Mouse (Mus musculus) liver, embryonic 16.5 days (tissue): ENCODE data around the gene Hoxd13. TPM values are rescaled to one million over a fixed set of nuclear protein-coding genes. Genes with fewer than 3 reads are reported as not detected.

Source experiments
- ATAC-seq: fragments of 200-750 bp; cut with Nextera tagmentation; 2 replicates; pipeline ENCODE4 v1.8.0; 2017; ENCODE audit warnings: low read depth, mild to moderate bottlenecking, moderate number of reproducible peaks, moderate library complexity
- H3K27ac ChIP-seq: fragments of 300-500 bp; sonication (generic); 2 replicates; pipeline ENCODE4 v1.5.1; 2014; ENCODE audit warnings: mild to moderate bottlenecking, low read length
- H3K27me3 ChIP-seq: fragments of 300-500 bp; sonication (generic); 2 replicates; pipeline ENCODE4 v1.6.1; 2014; ENCODE audit warnings: low read depth, low read length, mixed read lengths; ENCODE audit not compliant: control insufficient read depth, insufficient read depth
- H3K36me3 ChIP-seq: fragments of 300-500 bp; sonication (generic); 2 replicates; pipeline ENCODE4 v1.6.1; 2014; ENCODE audit warnings: mild to moderate bottlenecking; ENCODE audit not compliant: control insufficient read depth, insufficient read depth
- H3K4me1 ChIP-seq: fragments of 300-500 bp; sonication (generic); 2 replicates; pipeline ENCODE4 v1.6.1; 2014; ENCODE audit warnings: low read depth, low read length, mixed read lengths; ENCODE audit not compliant: control insufficient read depth
- H3K4me2 ChIP-seq: fragments of 300-500 bp; sonication (generic); 2 replicates; pipeline ENCODE4 v1.6.1; 2014; ENCODE audit warnings: low read depth, low read length, mixed read lengths
- H3K4me3 ChIP-seq: fragments of 300-500 bp; sonication (generic); 2 replicates; pipeline ENCODE4 v1.5.1; 2014; ENCODE audit warnings: low read depth, mild to moderate bottlenecking, low read length
- H3K9ac ChIP-seq: fragments of 300-500 bp; sonication (generic); 2 replicates; pipeline ENCODE4 v1.6.1; 2014; ENCODE audit warnings: low read depth, low read length
- H3K9me3 ChIP-seq: fragments of 300-500 bp; sonication (generic); replicated peaks from 2 replicates; pipeline ENCODE4 v1.6.1; 2016; ENCODE audit warnings: low read length; ENCODE audit not compliant: control insufficient read depth
- WGBS: fragments of 180-500 bp; shearing (Covaris S2); extraction: QIAGEN DNeasy Blood & Tissue Kit; methylation state at CpG from one replicate; pipeline ENCODE4 v1.1.7; 2014; ENCODE audit not compliant: insufficient replicate concordance; 5-methylcytosine and 5-hydroxymethylcytosine counted together
- polyA plus RNA-seq: library from polyadenylated mRNA; unstranded; fragments of >200 nt; fragmentation: Nextera tagmentation; extraction: Ambion mirVana; gene quantifications from 2 replicates; pipeline ENCODE4 v1.2.1, GENCODE M21; 2015

Hoxd13 gene
- polyA plus RNA-seq, 1 experiment from 2014 or later, result not detected

DNA sequence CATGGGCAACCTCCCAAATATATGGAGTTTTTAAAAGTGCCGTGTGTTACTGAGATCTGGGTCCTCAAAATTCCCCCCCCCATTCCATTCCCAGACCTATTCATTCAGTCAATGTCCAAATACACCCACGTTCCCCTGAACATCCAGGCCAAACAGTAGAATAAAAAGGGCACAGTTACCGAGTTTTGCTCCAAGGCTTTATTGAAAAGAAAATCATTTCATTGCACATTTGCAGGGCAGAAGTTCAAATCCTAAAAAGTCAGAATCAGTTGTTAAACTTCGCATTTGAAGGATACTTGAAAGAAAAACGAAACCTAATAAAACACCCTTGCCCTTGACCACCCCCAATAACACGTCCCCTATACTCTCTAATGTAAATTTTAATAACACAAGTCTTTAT lies 34.7 kb downstream of the Hoxd13 start:
- ATAC-seq, result no peak
- H3K27ac ChIP-seq, result no peak overlapping the region
- H3K27me3 ChIP-seq, result peaks cover 97% of the 10 kb centered on the region
- 25% methylated on average over 6 of the region's 6 CpGs for WGBS
- no peak overlapping the region for H3K4me3 ChIP-seq
- no peak overlapping the region for H3K9ac ChIP-seq
- no peak overlapping the region for H3K4me2 ChIP-seq
- peaks cover 2% of the 10 kb centered on the region; the same call in 1 of the 2 replicates for H3K4me1 ChIP-seq
- H3K9me3 ChIP-seq, result no peaks in the 10 kb centered on the region
- no peaks in the 10 kb centered on the region for H3K36me3 ChIP-seq

DNA sequence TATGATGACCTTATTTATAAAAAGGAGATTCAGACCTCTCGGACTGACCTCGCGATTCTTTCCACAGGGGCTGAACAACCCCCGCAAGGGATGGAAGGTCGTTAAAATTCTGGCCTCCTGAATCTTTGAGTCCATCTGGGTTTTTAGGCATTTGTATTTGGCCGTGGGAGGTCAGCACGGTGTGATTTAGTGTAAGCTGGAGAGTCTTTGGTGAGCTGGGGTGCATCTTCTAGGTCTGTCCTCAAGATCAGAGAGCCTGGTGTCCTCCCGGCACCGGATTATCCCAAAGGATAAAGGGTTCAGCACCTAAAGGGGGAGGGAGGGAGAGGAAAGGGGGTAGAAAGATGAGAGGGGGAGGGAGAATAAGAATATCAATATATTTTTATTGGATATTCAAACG lies 35.2 kb downstream of the Hoxd13 start:
- H3K4me1 ChIP-seq, result peaks cover 2% of the 10 kb centered on the region; the same call in 1 of the 2 replicates
- no peaks in the 10 kb centered on the region for H3K36me3 ChIP-seq
- no peak overlapping the region for H3K4me3 ChIP-seq
- no peak overlapping the region for H3K9ac ChIP-seq
- H3K27ac ChIP-seq, result no peak overlapping the region
- 23% methylated on average over 10 of the region's 10 CpGs for WGBS
- no peak overlapping the region for H3K4me2 ChIP-seq
- no peaks in the 10 kb centered on the region for H3K9me3 ChIP-seq
- no peak for ATAC-seq
- H3K27me3 ChIP-seq, result peaks cover 96% of the 10 kb centered on the region

DNA sequence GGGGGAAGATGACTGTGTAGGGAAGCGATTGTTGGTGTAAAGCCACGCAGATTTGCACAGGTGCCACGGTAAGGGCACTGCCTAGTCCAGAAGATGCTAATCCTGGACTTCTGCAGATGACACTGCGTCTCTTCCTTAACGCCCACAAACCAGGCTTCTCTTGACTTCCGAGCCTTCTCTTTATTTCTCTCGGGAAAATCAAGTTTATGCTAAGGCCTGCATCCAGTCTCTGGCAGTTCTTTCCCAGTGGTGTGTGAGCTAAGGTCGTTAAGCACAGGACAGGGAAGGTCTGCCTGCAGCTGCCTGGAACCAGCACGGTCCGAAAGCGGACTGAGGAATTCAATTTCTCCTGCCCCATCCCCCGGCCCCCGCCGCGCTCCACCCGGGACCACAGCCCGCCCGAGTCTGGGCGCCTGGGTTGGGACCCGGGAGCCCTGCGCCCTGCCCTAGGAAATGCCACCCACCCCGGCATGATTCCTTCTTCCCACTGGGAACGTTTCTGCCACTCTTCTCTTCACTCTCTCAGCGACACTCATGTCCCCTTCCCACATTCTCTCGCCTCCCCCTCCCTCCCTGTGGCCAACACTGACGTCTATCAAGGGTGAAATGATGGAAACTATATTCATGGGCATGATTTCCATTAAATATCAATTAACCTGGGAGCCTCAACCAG lies 35.7 kb downstream of the Hoxd13 start:
- no peak overlapping the region for H3K4me3 ChIP-seq
- no peak for ATAC-seq
- H3K4me1 ChIP-seq, result peaks cover 2% of the 10 kb centered on the region; the same call in 1 of the 2 replicates
- H3K36me3 ChIP-seq, result no peaks in the 10 kb centered on the region
- H3K9ac ChIP-seq, result no peak overlapping the region
- no peaks in the 10 kb centered on the region for H3K9me3 ChIP-seq
- peaks cover 96% of the 10 kb centered on the region for H3K27me3 ChIP-seq
- H3K27ac ChIP-seq, result no peak overlapping the region
- 5% methylated on average over 26 of the region's 26 CpGs for WGBS
- no peak overlapping the region for H3K4me2 ChIP-seq

DNA sequence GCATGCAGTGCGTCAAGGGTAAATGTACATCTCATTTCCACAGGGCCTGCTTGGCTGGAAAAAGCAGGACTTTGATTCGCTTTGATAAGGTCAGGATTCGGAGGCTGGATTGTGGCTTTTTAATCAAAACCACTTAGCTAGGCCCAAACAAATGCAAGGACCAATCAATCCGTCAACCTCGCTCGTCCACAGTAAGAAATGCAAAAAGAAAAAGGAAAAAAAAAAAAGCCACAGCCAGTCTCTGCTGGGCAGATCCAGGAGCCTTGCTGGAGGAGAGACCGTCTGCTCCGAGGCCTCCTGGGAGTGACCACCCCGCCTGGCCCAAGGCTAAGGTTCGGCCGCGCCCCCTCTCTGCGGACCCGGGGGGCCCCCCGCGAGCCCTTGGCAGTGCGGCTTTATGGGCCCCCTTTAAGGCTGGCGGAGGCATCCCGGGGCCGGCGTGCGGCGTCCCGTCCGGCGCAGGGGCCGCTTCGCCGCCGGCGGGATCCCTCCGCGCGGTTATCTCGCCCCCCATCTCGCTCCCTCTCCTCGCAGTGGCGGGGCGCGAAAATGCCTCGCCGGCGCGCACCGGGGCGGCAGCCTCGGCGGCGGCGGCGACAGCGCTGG lies 36.4 kb downstream of the Hoxd13 start, which contains the start of gene Hoxd8:
Gene Hoxd8 (plus strand): TSS at position 223 of the 606 bp plus-strand sequence.
- Histone ChIP-seq H3K9ac (no peak within 1 kb of the TSS), H3K36me3 (no peaks in the 10 kb centered on the region), H3K27ac (no peak within 1 kb of the TSS), H3K27me3 (peaks cover 95% of the 10 kb centered on the region), H3K4me1 (peaks cover 2% of the 10 kb centered on the region; the same call in 1 of the 2 replicates), H3K9me3 (no peaks in the 10 kb centered on the region), H3K4me2 (peak within 1 kb of the TSS; percentile 53), H3K4me3 (peak within 1 kb of the TSS; percentile 46)
- ATAC-seq, result no peak
- WGBS, result 3% methylated on average over 37 of the region's 52 CpGs

DNA sequence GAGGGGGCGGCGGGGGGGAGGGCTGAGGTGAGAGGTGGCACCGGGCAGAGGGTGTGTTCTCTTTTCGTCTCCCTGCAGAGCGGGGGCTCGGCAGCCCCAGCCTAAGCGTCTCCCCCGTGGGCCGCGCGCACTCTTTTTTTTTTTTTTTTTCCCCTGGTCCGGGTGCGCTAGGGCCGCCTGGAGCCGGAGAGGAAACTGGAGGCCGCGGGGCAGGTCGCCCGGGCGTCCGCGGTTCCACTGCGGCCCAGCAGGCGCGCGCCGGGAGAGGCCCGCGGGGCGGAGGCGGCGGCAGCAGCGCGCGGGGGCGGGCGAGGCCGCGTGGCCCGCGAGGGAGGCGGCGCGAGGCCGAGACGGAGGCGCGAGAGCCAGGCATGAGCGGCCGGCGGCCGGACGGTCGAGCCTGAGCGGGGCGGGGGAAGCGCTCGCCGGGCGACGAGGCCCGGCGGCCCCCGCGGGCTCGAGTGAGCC lies 36.9 kb downstream of the Hoxd13 start:
- Histone ChIP-seq H3K9me3 (no peaks in the 10 kb centered on the region), H3K9ac (no peak overlapping the region), H3K27ac (no peak overlapping the region), H3K36me3 (no peaks in the 10 kb centered on the region), H3K4me1 (peaks cover 2% of the 10 kb centered on the region; the same call in 1 of the 2 replicates), H3K27me3 (peaks cover 95% of the 10 kb centered on the region), H3K4me2 (peak overlapping the region; percentile 53), H3K4me3 (peak overlapping the region; percentile 46)
- WGBS, result 0% methylated on average over 41 of the region's 66 CpGs
- ATAC-seq, result no peak

DNA sequence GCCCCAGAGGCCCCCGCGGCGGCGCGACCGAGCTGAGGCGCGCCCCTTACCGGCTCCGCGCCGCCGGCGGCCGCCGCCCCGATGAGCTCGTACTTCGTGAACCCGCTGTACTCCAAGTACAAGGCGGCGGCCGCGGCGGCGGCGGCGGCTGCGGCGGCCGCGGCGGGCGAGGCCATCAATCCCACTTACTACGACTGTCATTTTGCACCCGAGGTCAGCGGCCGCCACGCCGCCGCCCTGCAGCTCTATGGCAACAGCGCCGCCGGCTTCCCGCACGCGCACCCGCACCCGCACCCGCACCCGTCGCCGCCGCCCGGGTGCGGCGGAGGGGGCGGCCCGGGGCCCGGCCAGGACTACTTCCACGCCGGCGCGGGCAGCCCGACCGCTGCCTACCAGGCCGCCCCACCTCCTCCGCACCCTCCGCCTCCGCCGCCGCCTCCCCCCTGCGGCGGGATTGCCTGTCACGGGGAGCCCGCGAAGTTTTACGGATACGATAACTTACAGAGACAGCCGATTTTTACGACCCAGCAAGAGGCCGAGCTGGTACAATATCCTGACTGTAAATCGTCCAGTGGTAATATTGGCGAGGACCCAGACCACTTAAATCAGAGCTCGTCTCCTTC lies 37.5 kb downstream of the Hoxd13 start:
- H3K36me3 ChIP-seq, result no peaks in the 10 kb centered on the region
- WGBS, result 1% methylated on average over 37 of the region's 85 CpGs
- H3K4me1 ChIP-seq, result peaks cover 2% of the 10 kb centered on the region; the same call in 1 of the 2 replicates
- no peak for ATAC-seq
- peaks cover 95% of the 10 kb centered on the region for H3K27me3 ChIP-seq
- H3K4me2 ChIP-seq, result peak overlapping the region; percentile 53
- peak overlapping the region; percentile 46 for H3K4me3 ChIP-seq
- no peak overlapping the region for H3K9ac ChIP-seq
- no peak overlapping the region for H3K27ac ChIP-seq
- no peaks in the 10 kb centered on the region for H3K9me3 ChIP-seq

DNA sequence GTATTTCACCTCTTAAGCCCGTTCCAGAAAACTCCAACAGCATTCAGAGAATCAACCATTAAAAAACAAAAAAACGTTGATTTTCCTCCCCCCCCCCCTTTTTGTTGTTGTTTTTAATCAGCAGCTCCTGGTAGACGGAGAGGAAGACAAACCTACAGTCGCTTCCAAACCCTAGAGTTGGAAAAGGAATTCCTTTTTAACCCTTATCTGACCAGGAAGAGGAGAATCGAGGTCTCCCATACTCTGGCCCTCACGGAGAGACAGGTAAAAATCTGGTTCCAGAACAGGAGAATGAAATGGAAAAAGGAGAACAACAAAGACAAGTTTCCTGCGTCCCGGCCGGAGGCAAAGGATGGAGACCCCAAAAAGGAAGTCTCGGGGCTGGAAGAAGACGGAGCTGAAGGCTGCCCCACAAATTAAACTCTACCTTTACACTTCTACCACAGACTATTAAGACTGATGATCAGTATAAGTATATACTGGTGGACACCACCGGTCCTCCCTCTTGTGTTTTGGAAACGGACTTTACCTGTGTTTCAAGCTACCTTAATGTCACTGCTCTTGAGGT lies 38.4 kb downstream of the Hoxd13 start:
- no peak for ATAC-seq
- Histone ChIP-seq H3K4me3 (no peak overlapping the region), H3K9me3 (no peaks in the 10 kb centered on the region), H3K9ac (no peak overlapping the region), H3K4me2 (no peak overlapping the region), H3K27me3 (peaks cover 95% of the 10 kb centered on the region), H3K4me1 (peaks cover 2% of the 10 kb centered on the region; the same call in 1 of the 2 replicates), H3K27ac (no peak overlapping the region), H3K36me3 (no peaks in the 10 kb centered on the region)
- 4% methylated on average over 13 of the region's 13 CpGs for WGBS

DNA sequence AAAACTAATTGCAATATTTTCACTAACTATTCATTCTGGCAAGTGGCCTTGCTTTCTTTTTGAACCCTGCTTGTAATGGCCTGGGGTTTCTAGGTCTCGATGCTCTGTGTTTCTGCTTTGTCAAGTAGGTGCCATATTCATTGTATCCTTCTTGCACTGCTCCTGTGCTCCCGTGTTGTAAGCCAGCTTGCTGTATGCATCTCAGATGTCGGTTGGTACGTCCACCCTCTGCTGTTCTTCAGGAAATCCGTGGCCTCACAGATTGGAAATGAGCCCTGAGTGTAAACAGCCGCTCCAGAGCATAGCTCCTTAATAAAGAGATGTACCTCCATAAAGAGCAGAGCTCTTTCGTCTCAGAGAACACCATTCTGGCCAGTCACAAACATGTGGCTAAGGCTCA lies 39.5 kb downstream of the Hoxd13 start:
- no peak for ATAC-seq
- peaks cover 96% of the 10 kb centered on the region for H3K27me3 ChIP-seq
- H3K9me3 ChIP-seq, result no peaks in the 10 kb centered on the region
- no peak overlapping the region for H3K4me2 ChIP-seq
- 19% methylated on average over 7 of the region's 7 CpGs for WGBS
- no peaks in the 10 kb centered on the region for H3K36me3 ChIP-seq
- no peak overlapping the region for H3K27ac ChIP-seq
- no peak overlapping the region for H3K4me3 ChIP-seq
- no peak overlapping the region for H3K9ac ChIP-seq
- H3K4me1 ChIP-seq, result peaks cover 2% of the 10 kb centered on the region; the same call in 1 of the 2 replicates
